Mouse (Mus musculus) olfactory bulb, adult 2 months (tissue): ENCODE results near the gene Efcab11.

ENCODE experiments used
- CTCF ChIP-seq: fragments of 200-500 bp; IDR thresholded peaks from 2 replicates; pipeline ENCODE4 v1.5.1; 2012; ENCODE audit warnings: low read depth, mild to moderate bottlenecking, low read length, moderate library complexity; ENCODE audit not compliant: insufficient read depth
- POLR2A ChIP-seq: fragments of 200-500 bp; IDR thresholded peaks from 2 replicates; pipeline ENCODE4 v1.6.1; 2012; ENCODE audit warnings: mild to moderate bottlenecking, low read depth, low read length, moderate library complexity; ENCODE audit not compliant: insufficient read depth

DNA sequence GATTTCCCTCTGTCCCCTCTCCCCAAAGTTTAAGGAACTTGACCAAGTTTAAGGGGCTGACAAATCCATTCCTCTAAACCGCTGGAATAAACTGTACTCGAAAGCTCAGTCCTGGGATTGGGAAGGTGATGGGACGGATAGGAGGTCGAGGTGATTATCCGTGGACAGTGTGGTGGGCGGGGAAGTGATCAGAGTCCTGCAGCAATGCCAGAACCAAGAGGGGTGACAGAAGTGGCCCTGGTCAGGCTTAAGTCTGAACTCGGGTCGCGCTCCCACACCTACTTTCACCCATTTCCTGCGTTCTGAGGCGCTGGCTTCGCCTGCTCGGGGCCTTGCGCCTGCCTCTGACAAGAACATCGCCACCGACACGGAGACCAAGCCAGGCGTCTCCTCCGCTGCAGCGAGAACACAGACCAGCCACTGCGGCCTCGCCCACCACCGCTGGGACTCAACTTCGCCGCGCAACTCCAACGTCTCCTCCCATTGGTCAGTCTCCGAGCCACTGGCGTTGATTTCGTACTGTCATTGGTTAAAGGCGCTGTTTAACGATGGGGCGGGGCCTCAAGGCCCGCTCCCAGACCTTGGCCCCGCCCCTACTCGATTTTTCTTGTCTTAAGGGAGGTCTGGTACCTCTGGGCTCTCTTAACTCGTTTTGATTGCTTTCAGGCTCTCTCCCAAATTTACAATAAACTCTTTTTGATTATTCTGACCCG is 1.1 kb downstream of the Efcab11 start:
- TF ChIP-seq POLR2A (no peak), CTCF (no peak)
